Mouse (Mus musculus) stomach, embryonic 14.5 days (tissue): ENCODE results near the gene Pard3. TPM values are rescaled to one million over a fixed set of nuclear protein-coding genes. Genes with fewer than 3 reads are reported as not detected.

Experiments used
- ATAC-seq: fragments of 200-750 bp; cut with Nextera tagmentation; 2 replicates; pipeline ENCODE4 v1.8.0; 2017; ENCODE audit warnings: low read depth, moderate TSS enrichment; ENCODE audit not compliant: insufficient number of reproducible peaks, insufficient read depth, low FRiP score
- H3K27ac ChIP-seq: fragments of 300-500 bp; sonication (generic); 2 replicates; pipeline ENCODE4 v1.5.1; 2014; ENCODE audit warnings: mild to moderate bottlenecking, low read length, moderate library complexity, mixed read lengths
- H3K27me3 ChIP-seq: fragments of 300-500 bp; sonication (generic); 2 replicates; pipeline ENCODE4 v1.6.1; 2014; ENCODE audit warnings: low read length, control low read depth, mixed read lengths; ENCODE audit not compliant: control insufficient read depth, insufficient read depth
- H3K36me3 ChIP-seq: fragments of 300-500 bp; sonication (generic); 2 replicates; pipeline ENCODE4 v1.6.1; 2014; ENCODE audit warnings: mild to moderate bottlenecking, control low read depth, low read length, moderate library complexity, mixed read lengths; ENCODE audit not compliant: control insufficient read depth, insufficient read depth
- H3K4me1 ChIP-seq: fragments of 300-500 bp; sonication (generic); 2 replicates; pipeline ENCODE4 v1.6.1; 2014; ENCODE audit warnings: low read length, control low read depth, mixed read lengths; ENCODE audit not compliant: control insufficient read depth, insufficient read depth
- H3K4me2 ChIP-seq: fragments of 300-500 bp; sonication (generic); replicated peaks from 2 replicates; pipeline ENCODE4 v1.6.1; 2014; ENCODE audit warnings: low read depth, low read length, control low read depth
- H3K4me3 ChIP-seq: fragments of 300-500 bp; sonication (generic); 2 replicates; pipeline ENCODE4 v1.5.1; 2014; ENCODE audit warnings: low read depth, low read length, control low read depth
- H3K9ac ChIP-seq: fragments of 300-500 bp; sonication (generic); replicated peaks from 2 replicates; pipeline ENCODE4 v1.6.1; 2014; ENCODE audit warnings: low read depth, mild to moderate bottlenecking, control low read depth, low read length, moderate library complexity, mixed read lengths
- H3K9me3 ChIP-seq: fragments of 300-500 bp; sonication (generic); 2 replicates; pipeline ENCODE4 v1.6.1; 2016; ENCODE audit warnings: low read depth, low read length, control low read depth; ENCODE audit not compliant: control insufficient read depth
- WGBS: fragments of 180-500 bp; shearing (Covaris S2); extraction: QIAGEN DNeasy Blood & Tissue Kit; methylation state at CpG from one replicate; pipeline ENCODE4 v1.1.7; 2014; 5-methylcytosine and 5-hydroxymethylcytosine counted together
- polyA plus RNA-seq: library from polyadenylated mRNA; unstranded; fragments of >200 nt; fragmentation: Nextera tagmentation; extraction: Ambion mirVana; gene quantifications from 2 replicates; pipeline ENCODE4 v1.2.1, GENCODE M21; 2014

The Pard3 gene
- polyA plus RNA-seq, 1 experiment from 2014 or later = 37.9 TPM

DNA sequence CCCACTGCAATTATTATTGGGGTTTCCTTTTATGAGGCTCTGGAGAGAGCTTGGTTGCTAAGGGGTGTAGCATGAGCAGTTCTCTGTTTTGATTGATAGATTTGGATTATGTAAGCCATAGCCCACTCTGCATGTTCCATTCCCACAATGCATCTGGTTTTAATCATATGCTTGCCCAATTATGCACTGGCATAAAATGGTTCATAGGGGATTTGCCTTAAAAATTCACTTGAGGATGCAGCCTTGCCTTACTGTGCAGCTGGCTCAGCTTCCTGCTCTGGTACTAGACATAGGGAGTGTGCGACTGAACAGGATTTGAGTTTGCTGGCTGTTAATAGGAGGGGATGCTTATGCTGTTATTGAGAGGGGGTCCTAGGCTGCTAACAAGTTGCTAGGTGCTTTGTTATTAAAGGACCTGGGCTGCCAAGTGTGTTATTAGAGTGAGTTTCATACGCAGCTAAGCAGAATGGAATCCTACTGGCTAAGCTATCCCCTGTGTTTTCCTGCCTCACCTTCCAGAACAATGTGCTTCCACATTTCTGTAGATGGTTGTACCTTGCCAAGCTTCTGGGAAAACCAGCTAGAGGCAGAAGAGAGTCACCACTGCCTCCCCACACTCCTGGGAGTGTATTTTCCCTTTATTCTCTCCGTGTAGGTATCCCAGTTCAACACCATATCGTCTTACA, 151.2 kb downstream of the Pard3 start:
- Histone ChIP-seq H3K9ac (no peak overlapping the region), H3K27me3 (no peaks in the 10 kb centered on the region), H3K4me1 (peaks cover 20% of the 10 kb centered on the region), H3K27ac (0 out of 2 replicates have a peak overlapping the region, but pooled peaks have one; percentile 15), H3K4me3 (no peak overlapping the region), H3K4me2 (no peak overlapping the region), H3K9me3 (no peaks in the 10 kb centered on the region), H3K36me3 (no peaks in the 10 kb centered on the region)
- no peak for ATAC-seq
- WGBS = 84% methylated on average over 4 of the region's 4 CpGs

DNA sequence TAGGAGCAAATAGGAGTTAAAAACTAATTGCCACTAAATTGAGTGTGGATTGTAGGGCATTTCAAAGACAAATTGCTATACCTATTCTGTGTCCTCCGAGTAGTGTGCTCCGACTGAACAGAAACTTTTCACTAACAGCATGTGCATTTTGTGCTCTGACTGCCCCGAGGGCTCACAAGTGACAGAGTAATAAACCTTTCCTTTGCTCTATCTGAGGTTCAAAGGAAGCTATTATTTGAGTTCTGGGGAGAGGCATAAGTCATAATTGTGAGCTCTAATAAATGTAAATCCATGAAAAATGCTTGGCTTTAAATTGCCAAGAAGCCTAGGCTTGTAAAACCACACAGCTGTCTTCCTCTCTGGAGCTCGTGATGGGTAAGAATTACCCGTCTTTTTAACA, 156.5 kb downstream of the Pard3 start:
- ATAC-seq = no peak
- Histone ChIP-seq H3K4me2 (no peak overlapping the region), H3K9ac (no peak overlapping the region), H3K36me3 (no peaks in the 10 kb centered on the region), H3K27ac (peak overlapping the region; percentile 28; the same call in 1 of the 2 replicates), H3K4me1 (peaks cover 17% of the 10 kb centered on the region), H3K27me3 (no peaks in the 10 kb centered on the region), H3K9me3 (no peaks in the 10 kb centered on the region), H3K4me3 (no peak overlapping the region)
- WGBS = 33% methylated on average over 5 of the region's 5 CpGs

DNA sequence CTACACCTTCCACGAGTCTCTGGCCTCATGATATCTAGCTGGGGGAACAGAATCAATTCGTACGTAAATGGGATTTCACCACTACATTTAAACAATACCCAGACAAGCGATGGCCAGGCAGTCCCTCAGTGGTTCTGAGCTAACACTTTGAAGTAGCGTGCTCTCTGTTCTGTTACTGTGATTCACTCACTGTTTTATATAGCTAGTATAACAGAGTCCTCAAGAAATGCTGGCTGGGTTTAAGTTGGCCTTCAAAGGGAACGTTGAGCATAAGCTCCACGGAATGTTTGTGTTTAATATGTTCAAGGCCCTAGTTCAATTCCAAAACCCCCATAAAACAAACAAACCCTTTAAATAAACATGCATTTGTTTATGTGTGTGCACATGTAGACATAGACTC, 156.9 kb downstream of the Pard3 start:
- H3K4me2 ChIP-seq = no peak overlapping the region
- no peaks in the 10 kb centered on the region for H3K27me3 ChIP-seq
- ATAC-seq = no peak
- no peak overlapping the region for H3K4me3 ChIP-seq
- 42% methylated on average over 7 of the region's 7 CpGs for WGBS
- no peak overlapping the region for H3K27ac ChIP-seq
- peaks cover 17% of the 10 kb centered on the region for H3K4me1 ChIP-seq
- no peaks in the 10 kb centered on the region for H3K9me3 ChIP-seq
- H3K36me3 ChIP-seq = no peaks in the 10 kb centered on the region
- H3K9ac ChIP-seq = no peak overlapping the region

DNA sequence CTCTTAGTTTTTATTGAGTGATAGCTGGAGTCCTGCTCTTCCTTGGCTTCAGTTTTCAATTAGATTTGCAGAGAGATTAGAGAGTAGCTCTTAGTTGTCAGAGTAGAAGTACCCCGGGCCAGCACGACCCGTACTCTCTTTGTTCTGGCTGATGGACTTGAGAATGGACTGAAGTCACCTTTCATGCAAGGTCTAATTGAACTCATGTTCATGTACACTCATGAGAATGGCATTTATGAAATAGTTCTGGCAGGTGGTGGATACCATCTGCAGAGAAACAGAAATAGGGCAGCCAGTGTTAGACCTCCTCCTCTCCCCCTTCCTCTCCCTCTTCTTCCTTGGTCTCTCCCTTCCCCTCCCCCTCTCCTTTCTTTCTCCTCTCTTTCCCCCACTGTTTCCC, 158.7 kb downstream of the Pard3 start:
- no peaks in the 10 kb centered on the region for H3K9me3 ChIP-seq
- H3K4me2 ChIP-seq = no peak overlapping the region
- no peak overlapping the region for H3K4me3 ChIP-seq
- H3K27ac ChIP-seq = no peak overlapping the region
- H3K9ac ChIP-seq = no peak overlapping the region
- peaks cover 23% of the 10 kb centered on the region for H3K4me1 ChIP-seq
- 59% methylated on average over 3 of the region's 3 CpGs for WGBS
- no peaks in the 10 kb centered on the region for H3K27me3 ChIP-seq
- no peaks in the 10 kb centered on the region for H3K36me3 ChIP-seq
- no peak for ATAC-seq

DNA sequence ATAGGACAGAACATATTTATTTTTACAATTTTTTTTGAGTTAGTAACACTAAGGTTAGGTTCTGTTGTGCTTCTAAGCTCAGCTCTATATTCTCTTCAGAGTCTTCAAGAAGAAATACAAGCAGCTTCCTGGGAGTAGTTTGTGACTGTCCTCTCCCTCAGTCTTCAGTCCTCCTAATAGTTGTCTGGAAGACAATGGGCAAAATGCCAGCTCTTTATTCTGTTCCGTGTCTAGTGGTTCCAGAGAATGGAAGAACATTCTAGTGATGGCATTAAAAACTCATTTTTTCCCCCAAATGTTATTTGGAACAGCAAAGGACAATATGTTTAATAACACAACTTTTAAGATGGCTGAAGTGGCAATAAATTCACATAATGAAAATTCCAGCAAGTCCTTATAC, 163.3 kb downstream of the Pard3 start:
- no peak for ATAC-seq
- H3K9me3 ChIP-seq = no peaks in the 10 kb centered on the region
- peaks cover 16% of the 10 kb centered on the region; the same call in 1 of the 2 replicates for H3K4me1 ChIP-seq
- no peaks in the 10 kb centered on the region for H3K36me3 ChIP-seq
- no peak overlapping the region for H3K4me3 ChIP-seq
- no peak overlapping the region for H3K27ac ChIP-seq
- no peak overlapping the region for H3K9ac ChIP-seq
- no peaks in the 10 kb centered on the region for H3K27me3 ChIP-seq
- no peak overlapping the region for H3K4me2 ChIP-seq
- 30% methylated on average over 1 of the region's 1 CpGs for WGBS

DNA sequence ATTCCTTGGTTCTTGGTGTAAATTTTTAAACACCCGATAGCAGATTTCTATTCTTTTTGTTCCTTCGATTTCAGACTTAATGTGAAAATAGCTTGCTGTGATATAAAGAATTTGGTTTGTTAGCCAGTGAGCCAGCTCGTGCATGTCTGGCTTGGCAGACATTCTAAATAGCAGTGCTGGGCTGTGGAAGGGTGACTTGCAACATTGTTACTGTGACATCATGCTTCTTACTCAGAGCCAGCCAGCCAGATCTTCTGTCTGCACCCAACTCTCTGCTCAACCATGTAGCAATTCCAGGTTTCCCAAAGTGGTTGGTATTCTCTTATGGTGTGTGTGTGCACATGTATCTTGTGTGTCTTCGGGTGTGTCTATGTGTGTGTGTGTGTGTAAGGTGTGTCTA, 163.7 kb downstream of the Pard3 start:
- no peak overlapping the region for H3K4me2 ChIP-seq
- H3K27me3 ChIP-seq = no peaks in the 10 kb centered on the region
- no peak overlapping the region for H3K9ac ChIP-seq
- no peaks in the 10 kb centered on the region for H3K9me3 ChIP-seq
- no peak overlapping the region for H3K4me3 ChIP-seq
- H3K4me1 ChIP-seq = peaks cover 16% of the 10 kb centered on the region; the same call in 1 of the 2 replicates
- no peak for ATAC-seq
- no peaks in the 10 kb centered on the region for H3K36me3 ChIP-seq
- WGBS = 72% methylated on average over 4 of the region's 4 CpGs
- H3K27ac ChIP-seq = no peak overlapping the region

DNA sequence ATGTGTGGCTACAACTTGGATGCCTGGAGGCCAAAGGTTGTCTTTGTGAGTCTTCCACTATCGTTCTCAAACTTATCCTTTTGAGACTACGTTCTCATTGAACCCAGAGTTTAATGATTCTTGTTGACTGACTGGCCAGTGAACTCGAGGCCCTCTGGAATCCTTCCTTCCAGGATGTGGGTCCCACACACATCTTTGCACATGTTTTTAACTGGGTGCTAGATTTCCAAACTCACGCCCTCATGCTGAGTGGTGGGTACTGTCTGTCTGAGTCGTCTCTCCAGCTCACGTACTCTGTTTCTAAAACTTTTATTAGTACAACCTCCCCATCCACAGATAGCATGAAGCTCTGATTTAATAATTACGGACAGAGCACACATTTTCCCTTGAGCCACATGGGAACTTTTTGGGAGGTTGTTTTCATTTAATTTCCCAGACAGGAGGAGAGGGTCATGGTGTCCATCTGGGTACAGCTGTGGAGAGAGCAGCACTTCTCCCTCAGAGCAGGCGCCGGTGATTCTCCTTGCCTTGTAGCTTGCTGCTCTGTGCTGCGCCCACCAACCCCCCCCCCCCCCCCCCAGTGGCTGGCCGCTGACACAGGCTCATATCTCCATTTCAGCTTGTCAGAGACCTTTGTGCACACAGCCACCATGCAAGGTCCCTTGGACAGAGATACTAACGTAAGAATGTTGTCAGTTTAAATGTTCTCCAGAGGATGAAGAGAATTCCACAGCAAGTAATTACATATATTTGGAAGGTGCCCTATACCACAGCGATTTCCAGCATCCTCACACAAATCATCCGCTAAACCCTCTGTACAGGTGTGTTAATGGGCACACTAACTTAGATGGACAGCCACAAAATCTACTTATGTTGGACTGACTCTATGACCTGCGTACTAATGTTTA, 165.9 kb downstream of the Pard3 start:
- Histone ChIP-seq H3K27ac (no peak overlapping the region), H3K36me3 (no peaks in the 10 kb centered on the region), H3K4me2 (no peak overlapping the region), H3K27me3 (no peaks in the 10 kb centered on the region), H3K4me1 (peaks cover 20% of the 10 kb centered on the region; the same call in 1 of the 2 replicates), H3K9me3 (no peaks in the 10 kb centered on the region), H3K9ac (no peak overlapping the region), H3K4me3 (no peak overlapping the region)
- no peak for ATAC-seq
- WGBS = 67% methylated on average over 14 of the region's 15 CpGs

DNA sequence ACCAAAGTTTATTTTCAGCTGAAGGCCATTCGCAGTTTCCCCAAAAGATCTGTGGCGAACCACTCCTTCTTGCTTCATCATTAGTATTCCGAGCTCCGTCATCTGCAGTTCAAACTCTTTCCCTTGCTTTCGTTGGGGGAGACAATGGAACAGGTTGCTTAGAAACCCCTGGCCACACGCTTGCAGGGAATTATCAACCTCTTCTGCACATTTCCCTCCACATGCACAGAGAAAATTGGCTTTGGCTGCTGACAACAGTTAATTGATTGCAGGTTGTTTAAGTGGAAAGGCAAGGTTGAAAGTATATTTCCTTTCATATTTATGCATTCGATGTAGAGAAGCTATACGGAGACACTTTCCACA, 166.5 kb downstream of the Pard3 start:
- Histone ChIP-seq H3K27ac (0 out of 2 replicates have a peak overlapping the region, but pooled peaks have one; percentile 15), H3K27me3 (no peaks in the 10 kb centered on the region)

More for the DNA sequence above, 166.5 kb downstream of the Pard3 start:
- H3K9ac ChIP-seq = no peak overlapping the region
- H3K36me3 ChIP-seq = no peaks in the 10 kb centered on the region
- ATAC-seq = no peak
- H3K9me3 ChIP-seq = no peaks in the 10 kb centered on the region
- 60% methylated on average over 8 of the region's 8 CpGs for WGBS
- peaks cover 20% of the 10 kb centered on the region; the same call in 1 of the 2 replicates for H3K4me1 ChIP-seq
- H3K4me3 ChIP-seq = no peak overlapping the region
- H3K4me2 ChIP-seq = no peak overlapping the region
